Comparison of ENCODE assay signal across 9 mouse cellular contexts in the genomic region with DNA sequence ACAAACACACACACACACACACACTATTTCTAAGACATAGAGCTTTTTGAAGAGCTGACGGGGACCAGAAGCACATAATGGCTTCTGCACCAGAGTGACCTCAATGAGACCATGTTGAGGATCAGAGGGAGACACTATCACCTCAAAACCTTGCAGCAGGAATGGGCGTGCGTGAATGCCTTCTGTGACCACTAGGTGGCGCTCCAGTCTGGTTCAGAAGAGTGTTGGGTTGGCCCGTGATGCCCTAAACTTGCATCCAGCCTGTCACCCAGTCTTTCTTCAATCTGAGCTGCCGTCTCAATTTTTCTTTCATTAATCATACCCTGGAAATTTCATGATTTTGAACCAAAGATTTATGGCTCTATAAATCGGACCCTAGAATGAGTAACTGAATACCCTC.
A peak's percentile ranks its signal among the peaks of the same experiment; 100 is the strongest.
DNase-seq lines count a peak whose midpoint lies in the region; TF ChIP-seq lines count a peak whose summit lies in the region.
"Had no signal": no experiment of that assay in that cellular context is flagged by ENCODE, and none has a peak within 500 bp of the region (broad histone marks: within the 10 kb centered on the region; RNA-seq: fewer than 3 reads in every experiment).

No protein-coding gene starts in this region.

- peak; percentile 93 for DNase-seq in brain, adult 2 months (ENCODE audit: low read depth, low spot score)
- peak; percentile 84 to 90 for DNase-seq in heart, postnatal 10 days
- peak; percentile 72 to 89 for DNase-seq in layer of hippocampus, adult 18-20 months (ENCODE audit: low spot score in 2 of 2)
- DNase-seq in lung, postnatal 10 days = peak; percentile 84
- peak; percentile 76 for DNase-seq in retina, postnatal 7 days (ENCODE audit: low read depth, low spot score)
- DNase-seq in urinary bladder, adult 18-20 months (ENCODE audit: low spot score in 2 of 2) = peak; percentile 56

- peak; percentile 99 for TF ChIP-seq CTCF in ES-Bruce4 (IDR thresholded peaks at IDR 0.05; ENCODE audit: low read depth, low read length)
- peak; percentile 98 for TF ChIP-seq CTCF in embryonic fibroblast, embryonic 13.5 days (IDR thresholded peaks at IDR 0.05; ENCODE audit: borderline replicate concordance, insufficient read depth, low read length)

- TF ChIP-seq POLR2A in ES-Bruce4 (IDR thresholded peaks at IDR 0.05; ENCODE audit: insufficient read depth, low read length) = no peak
- TF ChIP-seq POLR2A in embryonic fibroblast, embryonic 13.5 days (IDR thresholded peaks at IDR 0.05; ENCODE audit: low read depth, low read length) = no peak

- H3K27ac ChIP-seq in ES-Bruce4 (ENCODE audit: insufficient read depth, low read length) = no peak overlapping the region
- no peak overlapping the region for H3K27ac ChIP-seq in embryonic fibroblast, embryonic 13.5 days (ENCODE audit: insufficient read depth, low read length)
- H3K27ac ChIP-seq: limb, embryonic 15.5 days had no signal

- H3K27me3 ChIP-seq in ES-Bruce4 (ENCODE audit: control insufficient read depth, insufficient read depth, low read length, poor library complexity, severe bottlenecking) = no peaks in the 10 kb centered on the region
- H3K27me3 ChIP-seq: limb, embryonic 15.5 days had no signal

- H3K36me3 ChIP-seq in ES-Bruce4 (ENCODE audit: control insufficient read depth, insufficient read depth, low read length, poor library complexity, severe bottlenecking) = no peaks in the 10 kb centered on the region

- H3K9me3 ChIP-seq in ES-Bruce4 (replicated peaks; ENCODE audit: control insufficient read depth, insufficient read depth, low read length, poor library complexity, severe bottlenecking) = no peaks in the 10 kb centered on the region
- H3K9me3 ChIP-seq: limb, embryonic 15.5 days had no signal

- no peak overlapping the region for H3K9ac ChIP-seq in ES-Bruce4 (ENCODE audit: low read depth, poor library complexity, severe bottlenecking)
- H3K9ac ChIP-seq: limb, embryonic 15.5 days had no signal

- TF ChIP-seq EP300 in ES-Bruce4 (IDR thresholded peaks at IDR 0.05; ENCODE audit: insufficient read depth, low read depth, low read length) = no peak

- intact Hi-C loops in heart, postnatal 10 days (cut with DNase I) = loop anchor here (1.0 to 2.0 kb wide), 3 partner anchors 61 to 175 kb away; no protein-coding TSS in a partner anchor

- H3K4me1 ChIP-seq in ES-Bruce4 (ENCODE audit: control insufficient read depth, insufficient read depth, low read length) = peaks cover 2% of the 10 kb centered on the region
- peaks cover 9% of the 10 kb centered on the region for H3K4me1 ChIP-seq in embryonic fibroblast, embryonic 13.5 days (ENCODE audit: control insufficient read depth, insufficient read depth, low read length)

- H3K4me3 ChIP-seq in ES-Bruce4 (ENCODE audit: low read depth, low read length) = no peak overlapping the region
- H3K4me3 ChIP-seq in embryonic fibroblast, embryonic 13.5 days (ENCODE audit: insufficient read depth, low read length) = no peak overlapping the region
- H3K4me3 ChIP-seq: limb, embryonic 15.5 days had no signal
